Mouse (Mus musculus) T-helper 2 cell (primary cell): ENCODE results near the gene Fas.

ENCODE experiments used
- in situ Hi-C: fragments of 300-600 bp; cut with MboI, MseI; formaldehyde crosslinking; loops from one replicate; pipeline ENCODE4 v1.15.1; 2025; ENCODE audit warnings: high pct_unique_total_duplicates

The Fas gene

DNA sequence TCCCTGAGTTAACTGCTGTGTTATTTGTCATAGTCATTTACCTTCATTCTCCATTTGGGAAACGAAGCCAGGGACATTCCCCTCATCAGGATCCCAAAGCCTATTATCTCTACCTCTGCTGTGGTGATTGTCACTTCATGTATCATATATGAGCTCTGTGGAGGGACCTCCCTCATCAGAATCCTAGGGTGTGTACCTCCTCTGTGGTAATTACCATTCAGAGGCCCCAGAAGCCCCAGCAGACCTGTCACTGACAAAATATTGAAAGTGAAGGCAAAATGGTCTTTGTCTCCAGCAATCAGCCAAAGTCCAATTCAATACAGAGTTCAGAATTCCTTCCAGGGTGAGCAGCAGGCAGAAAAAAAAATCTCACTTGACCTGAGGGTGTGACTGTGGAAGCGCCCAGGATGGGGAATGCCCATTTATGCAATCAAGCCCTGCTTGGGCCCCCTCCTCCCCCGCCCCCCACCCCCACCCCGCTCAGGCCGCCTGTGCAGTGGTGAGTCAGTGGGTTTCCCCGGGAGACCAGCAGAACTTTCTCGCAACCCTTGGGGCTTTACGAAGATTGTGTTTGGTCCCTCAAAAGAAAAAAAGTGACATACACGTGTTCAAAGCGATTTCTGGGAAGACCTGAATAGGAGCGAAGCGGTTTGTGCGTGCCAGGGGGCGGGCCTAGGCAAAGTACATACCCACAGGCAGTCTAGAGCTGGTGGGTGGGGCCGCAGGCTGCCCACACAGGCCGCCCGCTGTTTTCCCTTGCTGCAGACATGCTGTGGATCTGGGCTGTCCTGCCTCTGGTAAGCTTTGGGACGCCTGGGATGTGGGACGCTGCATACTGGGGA lies at the start of gene Fas:
Gene Fas, plus strand, starts transcription at position 719 of the 842 bp plus-strand sequence.
- in situ Hi-C loops, result loop anchor here (5.0 kb wide), 1 partner anchor 43 kb away; no protein-coding TSS in a partner anchor

DNA sequence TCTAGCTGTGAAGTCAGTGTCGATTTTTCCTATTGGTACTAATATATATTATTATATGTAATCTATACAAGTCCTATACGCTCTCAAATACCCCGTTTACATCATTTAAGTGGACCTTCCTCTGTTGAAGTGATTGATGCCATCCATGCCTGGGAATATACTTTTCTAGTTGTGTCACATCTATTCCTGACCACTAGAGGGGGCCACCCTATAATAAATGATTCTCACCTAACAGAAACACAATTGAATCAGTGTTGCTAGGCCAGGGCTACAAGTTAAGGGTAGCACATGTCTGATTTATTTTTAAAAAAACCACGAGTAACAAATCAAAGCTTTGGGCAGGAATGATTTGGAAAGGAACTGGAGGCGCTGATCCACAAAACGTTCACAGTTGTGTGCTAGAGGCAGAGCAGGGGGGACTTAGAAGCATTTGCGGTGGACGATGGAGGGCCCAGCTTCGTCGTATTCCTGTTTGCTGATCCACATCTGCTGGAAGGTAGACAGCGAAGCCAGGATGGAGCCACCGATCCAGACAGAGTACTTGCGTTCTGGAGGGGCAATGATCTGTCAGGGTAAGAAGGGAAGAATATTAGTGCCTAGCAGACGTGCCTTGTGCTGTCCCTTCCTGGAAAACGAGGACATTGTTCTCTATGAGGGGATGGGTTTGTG lies 49.1 kb upstream of the Fas start:
- in situ Hi-C loops, result loop anchor here (5.0 to 25.0 kb wide), 2 partner anchors 236 to 854 kb away; partner anchors contain the start of genes Ch25h and Rnls

DNA sequence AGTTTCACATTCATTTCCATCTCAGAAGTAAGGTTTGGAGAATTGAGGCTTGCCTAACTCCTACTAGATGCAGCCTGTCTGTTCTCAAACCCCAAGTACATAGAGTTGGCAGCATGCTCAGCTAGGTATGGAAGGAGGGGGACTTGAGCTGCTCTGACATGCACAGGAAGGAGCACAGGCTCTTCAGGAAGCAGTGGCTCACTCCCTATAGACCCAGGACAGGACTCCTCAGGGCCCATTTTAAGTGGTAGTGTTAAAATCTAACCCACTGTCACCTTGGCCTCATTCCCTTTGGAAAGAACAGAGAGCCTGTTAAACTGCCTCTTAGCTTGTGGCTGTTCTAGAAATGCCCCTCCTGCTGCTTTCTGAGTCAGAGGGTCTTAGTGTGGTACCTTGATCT lies 47.5 kb upstream of the Fas start:
- in situ Hi-C loops, result loop anchor here (5.0 to 25.0 kb wide), 2 partner anchors 234 to 856 kb away; partner anchors contain the start of genes Ch25h and Rnls

DNA sequence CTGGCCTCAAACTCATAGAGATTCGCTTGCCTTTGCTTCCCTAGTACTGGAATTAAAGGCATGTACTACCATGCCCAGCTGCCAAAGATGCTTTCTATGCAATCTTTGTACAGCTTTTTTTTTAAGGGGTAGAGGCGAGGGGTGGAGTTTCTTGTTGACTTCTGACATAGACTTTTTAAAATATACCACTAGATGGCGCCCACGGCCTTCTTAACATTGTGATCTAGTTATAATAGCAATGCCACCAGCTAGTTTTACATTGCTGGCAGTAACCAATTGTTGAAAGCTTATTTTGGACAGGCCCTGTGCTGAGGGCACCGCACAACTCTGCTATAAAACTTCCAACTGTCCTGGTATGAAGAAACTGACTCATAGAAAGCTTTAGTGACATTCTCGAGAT lies 46.4 kb upstream of the Fas start:
- in situ Hi-C loops, result loop anchor here (5.0 to 25.0 kb wide), 2 partner anchors 233 to 857 kb away; partner anchors contain the start of genes Ch25h and Rnls

DNA sequence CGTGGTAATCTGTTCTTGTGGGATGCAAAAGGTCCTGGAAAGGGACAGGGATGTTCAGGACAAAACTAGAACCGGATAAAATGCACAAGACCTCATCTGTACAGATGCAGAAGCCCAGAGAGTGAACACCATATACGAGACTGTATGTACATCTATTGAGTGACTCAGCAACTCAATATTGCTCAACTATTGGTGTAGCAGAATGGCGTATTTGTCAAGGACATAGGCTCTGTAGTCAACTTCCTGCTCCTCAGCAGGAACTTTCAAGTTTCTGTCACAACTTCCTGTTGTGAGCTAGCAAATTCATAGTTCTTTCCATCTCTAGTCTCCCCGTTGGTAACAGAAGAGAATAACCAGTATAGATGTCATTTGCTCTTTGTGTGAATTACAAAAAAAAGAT lies 41.9 kb upstream of the Fas start:
- in situ Hi-C loops, result loop anchor here (5.0 to 25.0 kb wide), 3 partner anchors 44 to 861 kb away; partner anchors contain the start of genes Fas and Rnls

DNA sequence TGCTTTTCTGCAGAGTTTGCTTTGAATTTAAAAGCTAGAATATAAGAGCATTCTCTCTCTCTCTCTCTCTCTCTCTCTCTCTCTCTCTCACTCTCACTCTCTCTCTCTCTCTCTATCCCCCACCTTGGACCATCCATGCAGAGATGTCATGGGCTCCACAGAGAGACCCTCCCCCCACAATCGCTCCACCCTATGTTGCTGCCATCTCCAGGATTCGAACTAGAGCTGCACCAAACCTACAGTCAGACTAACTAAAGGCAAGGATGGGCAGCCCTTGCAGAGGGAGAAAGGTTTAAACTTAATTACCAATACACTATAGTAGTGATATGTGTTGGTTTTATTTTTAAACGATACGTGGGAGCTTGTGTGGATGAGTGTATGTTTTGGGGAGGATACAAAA lies 39.8 kb upstream of the Fas start:
- in situ Hi-C loops, result loop anchor here (10.0 kb wide), 1 partner anchor 64 kb away; no protein-coding TSS in a partner anchor

DNA sequence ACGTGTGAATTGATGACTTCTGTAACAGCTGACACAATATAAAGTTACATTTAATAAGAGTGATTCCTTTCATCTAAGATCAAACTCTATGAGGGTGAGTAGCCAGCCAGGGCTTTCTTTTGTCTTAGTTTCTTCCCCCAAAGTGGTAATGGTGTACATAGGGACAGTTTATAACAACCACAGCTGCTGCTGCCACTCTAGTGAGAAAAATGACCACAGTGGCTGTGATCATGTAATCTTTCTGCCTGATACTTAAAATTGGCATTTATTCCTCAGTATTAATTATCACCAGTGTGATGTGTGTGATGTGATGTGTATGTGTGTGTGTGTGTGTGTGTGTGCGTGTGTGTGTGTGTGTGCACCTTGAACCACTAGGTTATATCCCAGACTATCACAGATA lies 38.6 kb upstream of the Fas start:
- in situ Hi-C loops, result loop anchor here (10.0 kb wide), 1 partner anchor 63 kb away; no protein-coding TSS in a partner anchor

DNA sequence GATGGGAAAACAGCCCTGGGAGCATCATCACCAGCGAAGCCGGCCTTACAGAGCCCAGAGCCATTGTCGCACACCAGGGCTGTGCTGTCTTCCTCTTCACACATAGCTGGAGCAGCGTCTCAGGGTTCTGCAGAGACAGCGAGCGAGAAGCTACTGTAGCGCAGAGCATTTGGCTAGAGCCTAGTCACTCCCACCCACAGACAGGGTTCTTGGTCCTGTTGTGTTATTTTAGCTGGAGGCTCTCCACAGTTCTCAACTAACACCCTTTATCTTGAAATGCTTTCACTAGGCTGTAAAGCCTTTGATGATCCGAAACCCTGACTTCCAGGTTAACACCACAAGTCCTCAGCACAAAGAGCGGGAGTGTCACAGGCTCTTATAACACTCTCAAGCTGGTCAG lies 38.0 kb upstream of the Fas start:
- in situ Hi-C loops, result loop anchor here (10.0 kb wide), 1 partner anchor 62 kb away; no protein-coding TSS in a partner anchor

DNA sequence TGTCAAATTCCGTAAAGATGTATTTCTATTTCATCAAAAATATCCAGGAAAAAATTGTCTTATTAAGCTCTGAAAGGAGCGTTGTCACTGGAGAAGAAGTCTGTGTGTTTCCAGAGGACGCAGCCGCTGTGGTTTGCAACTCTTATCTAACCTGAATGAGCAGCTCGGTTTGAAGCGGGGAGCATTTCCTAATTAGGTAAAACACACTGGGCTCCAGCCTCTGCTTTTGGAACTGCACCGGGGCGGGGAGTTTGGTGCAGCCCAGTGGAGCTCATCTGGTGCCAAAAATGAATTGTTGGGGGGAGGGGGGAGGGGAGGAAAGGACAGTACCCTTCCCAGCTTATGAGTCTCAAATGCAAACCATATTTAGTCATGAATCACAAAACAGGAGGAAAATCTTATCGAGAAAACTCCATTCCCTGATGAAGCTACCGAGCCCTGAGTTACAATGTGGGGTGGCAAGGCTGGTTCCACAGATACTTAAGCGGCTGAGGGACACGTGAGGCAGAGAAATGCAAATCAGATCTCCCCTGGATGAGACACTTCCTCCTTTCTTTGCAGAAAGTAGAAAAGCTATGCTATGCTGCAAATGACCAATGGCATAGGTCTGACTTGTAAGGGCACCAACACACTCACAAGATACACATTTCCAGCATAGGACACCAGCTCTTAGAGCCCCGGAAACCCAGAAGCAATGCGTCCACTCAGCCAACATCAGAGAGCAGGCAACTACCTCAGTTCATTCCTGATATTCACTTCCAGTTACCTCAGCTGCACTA lies 36.2 kb upstream of the Fas start:
- in situ Hi-C loops, result loop anchor here (10.0 kb wide), 1 partner anchor 61 kb away; no protein-coding TSS in a partner anchor

DNA sequence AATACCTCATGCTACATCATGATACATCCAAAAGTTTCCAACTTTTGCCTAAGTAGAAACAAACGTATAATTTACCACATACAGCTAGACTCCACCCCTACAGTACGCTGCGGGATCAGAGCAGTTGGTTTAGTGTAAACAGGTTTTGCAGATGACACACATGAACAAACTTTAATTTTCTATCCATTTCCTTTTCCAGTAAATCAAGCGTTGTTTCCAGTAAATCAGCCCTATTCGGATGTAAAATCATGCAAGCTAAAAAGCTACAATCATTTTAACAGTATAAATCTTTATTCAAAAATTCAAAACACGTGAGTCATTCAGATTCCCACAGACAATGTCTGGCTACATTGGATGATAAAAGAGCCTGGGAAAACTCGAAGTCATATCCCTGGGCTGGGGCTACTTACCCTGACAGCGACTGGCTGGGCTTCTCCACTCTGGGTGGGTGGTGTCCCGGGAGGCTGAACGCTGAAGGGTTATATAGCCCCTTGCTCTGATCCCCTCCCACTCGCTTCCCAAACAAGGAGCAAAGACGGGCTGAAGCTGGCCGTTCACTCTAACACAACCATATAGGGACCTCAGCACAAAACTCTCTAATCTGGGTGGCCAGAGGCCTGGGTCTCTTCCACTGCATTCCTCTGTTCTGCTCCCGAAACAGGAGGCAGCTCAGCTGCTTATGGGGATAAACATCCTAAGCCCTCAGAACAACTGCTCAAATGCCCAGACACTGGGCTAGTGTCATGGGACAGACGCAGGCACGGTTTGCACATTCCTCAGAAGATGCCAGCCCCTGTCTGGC lies 35.4 kb upstream of the Fas start, which contains the start of gene Acta2:
Gene Acta2, minus strand, starts transcription at position 711 of the 802 bp plus-strand sequence.
- in situ Hi-C loops, result loop anchor here (10.0 kb wide), 1 partner anchor 60 kb away; no protein-coding TSS in a partner anchor

DNA sequence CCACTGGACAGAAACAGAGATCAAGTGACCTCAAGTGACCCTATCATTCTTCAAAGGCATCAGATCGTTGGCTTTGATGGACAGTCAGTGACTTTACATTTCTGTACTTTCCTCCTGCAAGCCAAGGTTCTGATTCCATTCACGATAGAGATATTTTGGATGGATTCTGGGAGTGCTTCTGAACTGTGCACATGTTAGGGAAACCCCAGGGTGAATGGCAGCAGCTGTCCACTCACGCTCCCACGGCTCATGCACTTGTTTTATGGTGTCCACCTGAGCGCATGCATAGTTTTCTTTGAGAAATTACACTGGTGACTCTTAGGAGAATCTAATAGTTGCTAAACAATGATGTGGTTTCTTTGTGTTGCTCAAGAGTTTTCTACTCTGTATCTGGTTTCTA lies 34.3 kb upstream of the Fas start:
- in situ Hi-C loops, result loop anchor here (10.0 kb wide), 1 partner anchor 59 kb away; no protein-coding TSS in a partner anchor

DNA sequence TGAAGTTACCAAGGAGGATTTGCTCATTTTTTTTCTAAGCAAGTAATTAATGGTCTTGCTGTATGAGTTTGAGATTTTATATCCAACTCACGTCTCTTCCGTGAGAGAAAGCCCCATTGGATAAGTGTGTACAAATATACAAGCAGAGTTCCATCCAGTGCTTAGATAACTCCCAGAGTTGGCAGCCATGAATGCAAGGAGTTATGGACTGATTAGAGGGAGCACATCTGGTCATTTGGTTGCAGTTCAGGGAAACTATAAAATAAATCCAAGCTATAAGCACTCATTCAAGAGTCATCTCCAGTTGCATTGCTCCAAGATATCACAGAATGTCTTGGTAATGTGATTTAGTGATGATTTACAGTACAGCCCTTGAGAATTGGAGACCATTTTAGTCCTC lies 33.5 kb upstream of the Fas start:
- in situ Hi-C loops, result loop anchor here (10.0 kb wide), 1 partner anchor 58 kb away; no protein-coding TSS in a partner anchor

DNA sequence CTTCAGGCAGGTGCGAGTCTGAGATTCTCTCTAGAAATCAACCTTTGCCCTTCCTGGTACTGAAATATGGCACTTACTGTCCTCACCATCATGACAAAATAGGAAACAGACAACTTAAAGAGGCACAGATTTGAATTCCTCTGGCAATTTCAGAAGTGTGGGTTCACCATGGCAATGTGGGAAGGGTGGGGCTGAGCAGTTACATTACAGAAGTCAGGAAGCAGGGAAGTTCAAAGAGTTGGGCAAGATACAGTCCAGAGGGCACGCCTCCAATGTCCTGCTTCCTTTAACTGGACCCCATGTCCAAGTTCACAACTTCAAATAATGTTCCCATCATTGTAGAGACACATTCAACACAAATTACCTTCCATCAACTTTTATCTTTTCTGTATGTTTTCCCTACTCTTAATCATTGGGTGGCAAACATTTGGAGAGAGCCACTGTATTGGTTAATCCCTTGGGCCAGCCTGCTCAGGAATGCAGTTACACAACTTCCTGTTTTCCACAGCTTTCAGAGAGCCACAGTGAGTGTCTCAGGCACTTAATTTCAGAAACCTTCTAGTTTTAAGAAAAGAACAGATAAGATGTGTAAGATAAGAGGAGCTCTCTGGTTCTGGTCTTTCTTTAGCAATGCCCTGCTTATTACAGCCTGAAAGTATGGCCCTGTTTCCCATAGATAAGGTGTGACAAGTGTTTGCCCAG lies 28.0 kb upstream of the Fas start:
- in situ Hi-C loops, result no loop called here

DNA sequence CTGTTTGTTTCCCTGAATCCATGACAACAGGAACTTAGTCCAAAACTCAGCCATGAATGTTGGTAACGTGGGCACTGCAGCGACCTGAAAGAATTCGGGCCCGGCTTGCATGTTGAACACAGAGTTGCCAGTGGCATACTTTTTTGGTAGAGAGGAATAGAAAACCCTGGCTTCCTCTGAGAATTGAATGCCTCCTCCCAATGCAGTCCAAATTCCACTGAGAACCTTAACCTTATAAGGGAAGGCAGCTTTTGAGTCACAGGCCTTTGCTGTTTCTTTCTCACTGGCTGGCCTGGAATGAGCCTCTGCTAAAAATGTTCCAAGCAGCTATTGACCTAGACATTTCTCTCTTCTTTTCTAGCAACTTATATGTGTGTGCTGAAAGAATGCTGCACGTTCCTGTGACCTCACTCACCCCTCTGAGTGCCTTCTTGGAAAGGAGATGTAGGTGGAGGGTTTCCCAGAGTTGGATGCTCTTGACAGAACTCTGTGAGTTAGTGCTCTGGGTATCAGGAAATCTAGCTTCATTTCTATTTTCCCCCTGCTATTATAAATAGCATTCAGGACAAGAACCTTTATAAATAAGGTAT lies 24.8 kb upstream of the Fas start:
- in situ Hi-C loops, result no loop called here

DNA sequence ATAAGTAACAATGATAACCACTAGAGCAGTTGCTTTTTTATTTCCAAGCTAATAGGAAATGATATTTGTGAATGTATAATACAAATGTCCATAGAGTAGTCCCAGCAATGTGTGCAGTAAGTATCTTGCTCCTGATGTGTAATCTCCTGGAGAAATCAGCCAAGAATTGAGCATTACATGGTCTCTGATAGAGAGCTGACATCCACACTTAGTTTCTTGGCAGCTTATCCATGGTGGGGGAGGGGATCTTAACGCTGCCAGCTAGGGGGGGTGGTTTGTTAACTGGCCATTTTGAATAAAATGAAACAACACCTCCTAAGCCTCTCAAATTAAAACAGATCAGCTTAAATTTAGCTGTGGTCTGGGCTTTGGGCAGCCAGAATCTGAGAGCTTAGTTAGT lies 21.5 kb upstream of the Fas start:
- in situ Hi-C loops, result no loop called here

DNA sequence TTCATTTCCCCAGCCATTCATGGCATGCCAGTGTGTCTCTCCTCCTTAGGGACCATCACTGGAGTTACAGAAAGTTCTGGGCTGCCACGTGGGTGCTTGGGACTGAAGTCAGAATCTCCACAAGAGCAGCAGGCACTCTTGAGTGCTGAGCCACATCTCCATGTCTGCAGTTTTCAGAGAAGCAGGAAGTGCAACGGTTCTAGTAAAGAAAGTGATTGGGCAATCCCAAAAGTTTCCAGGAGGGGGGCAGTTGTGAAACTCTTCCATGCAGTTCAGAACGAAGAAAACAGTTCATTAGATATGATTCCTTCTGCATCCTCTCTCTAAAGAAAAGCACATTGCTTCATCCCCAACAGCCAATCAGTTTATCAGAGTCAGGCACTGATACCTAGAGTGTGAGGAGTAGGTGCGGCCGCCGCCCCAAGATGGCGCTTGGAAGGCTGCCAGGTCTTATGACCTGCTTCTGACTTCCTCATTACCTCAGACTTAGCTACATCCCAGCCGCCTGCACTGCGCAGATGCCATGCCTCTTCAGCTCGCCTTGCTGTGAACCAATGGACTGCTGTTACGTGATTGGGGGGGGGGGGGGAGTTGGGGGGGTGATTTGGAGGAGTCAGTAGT lies 20.2 kb upstream of the Fas start:
- in situ Hi-C loops, result loop anchor here (10.0 kb wide), 1 partner anchor 1375 kb away; no protein-coding TSS in a partner anchor

DNA sequence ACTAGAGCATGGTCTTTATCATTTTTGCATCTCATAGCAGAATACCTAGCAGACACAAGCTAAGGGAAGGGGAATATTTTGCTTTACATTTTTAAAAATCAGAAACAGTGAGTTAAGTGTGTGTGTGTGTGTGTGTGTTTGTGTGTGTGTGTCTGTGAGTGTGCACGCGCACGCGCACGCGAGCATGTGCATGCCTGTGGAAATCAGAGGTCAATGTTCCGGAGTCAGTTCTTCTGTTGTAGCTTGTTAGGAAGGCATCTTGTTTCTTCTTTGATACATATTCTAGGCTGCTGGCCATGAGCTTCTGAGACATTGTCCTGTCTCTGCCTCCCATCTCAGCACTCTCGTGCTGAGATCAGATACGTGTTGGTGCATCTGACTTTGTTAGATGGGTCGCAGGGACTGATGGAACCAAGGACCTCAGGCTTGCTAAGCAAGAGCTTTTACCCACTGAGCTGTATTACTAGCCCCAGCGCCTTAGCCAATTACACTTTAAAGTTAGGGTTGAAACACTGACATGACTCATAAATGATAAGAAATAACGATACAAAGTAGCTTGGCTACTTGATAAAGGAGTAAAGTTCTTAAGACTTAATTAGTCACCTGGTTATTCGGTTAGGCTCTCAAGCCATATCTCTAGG lies 19.5 kb upstream of the Fas start:
- in situ Hi-C loops, result loop anchor here (10.0 kb wide), 1 partner anchor 1376 kb away; no protein-coding TSS in a partner anchor

DNA sequence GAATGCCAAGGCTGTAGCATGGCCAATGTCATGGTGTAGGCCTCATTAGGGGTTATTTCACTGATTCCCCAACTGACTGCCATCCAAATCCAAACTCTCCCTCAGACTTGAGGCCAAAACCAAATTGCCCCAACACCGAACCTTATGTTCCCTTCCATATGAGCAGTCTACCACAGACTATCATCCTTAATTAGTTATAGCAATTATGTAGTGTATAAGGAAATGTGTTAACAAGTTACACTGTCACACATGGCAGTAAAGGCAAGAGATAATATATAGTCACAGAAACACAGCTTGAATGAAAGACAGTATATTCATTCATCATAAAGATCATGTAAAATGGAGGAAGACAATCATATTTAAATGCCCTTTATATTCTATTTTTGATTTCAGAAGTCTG lies 17.4 kb upstream of the Fas start:
- in situ Hi-C loops, result loop anchor here (10.0 kb wide), 1 partner anchor 1378 kb away; no protein-coding TSS in a partner anchor
